Mouse (Mus musculus) CD4-positive helper T cell, adult 2 months (primary cell): ENCODE data around the gene Dnajc24.
A peak's percentile ranks its signal among the peaks of the same experiment; 100 is the strongest.

ENCODE experiments used
- DNase-seq: peaks from one replicate; pipeline ENCODE4 v3.0.0-alpha.2; 2012; ENCODE audit warnings: low read depth, missing footprints, low spot score

Dnajc24 gene

GRCm38 (mm10) chr2:106002835-106003739 lies at the start of gene Dnajc24:
Dnajc24 (minus strand) TSS chr2:106003549.
- peak; percentile 92 for DNase-seq

GRCm38 (mm10) chr2:106046686-106047085 lies 43.3 kb upstream of the Dnajc24 start:
- no peak for DNase-seq

GRCm38 (mm10) chr2:106042495-106042894 lies 39.1 kb upstream of the Dnajc24 start:
- DNase-seq = no peak

DNA sequence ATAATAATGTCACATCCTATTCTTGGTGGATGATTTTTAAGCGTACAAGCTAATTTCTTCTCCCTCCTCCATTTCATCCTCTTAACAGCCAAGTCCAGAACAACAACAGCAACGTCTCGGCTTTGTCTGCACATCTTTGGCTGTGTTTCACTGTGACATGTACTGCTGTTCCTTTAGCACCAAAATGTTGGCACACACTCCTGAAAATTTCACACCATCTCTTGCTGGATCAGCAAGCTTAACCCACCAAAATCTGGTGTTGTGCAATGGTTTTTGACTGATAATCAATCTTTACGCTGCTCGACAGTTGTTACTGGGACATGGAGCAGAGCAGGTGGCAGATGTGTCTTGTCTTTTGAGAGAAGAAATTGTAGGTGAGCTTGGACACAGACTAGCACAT lies 38.6 kb upstream of the Dnajc24 start:
- no peak for DNase-seq

- DNase-seq = no peak
Observed at GRCm38 (mm10) chr2:106038286-106038685, 34.9 kb upstream of the Dnajc24 start.

GRCm38 (mm10) chr2:106024895-106025294 lies 21.5 kb upstream of the Dnajc24 start:
- no peak for DNase-seq

DNA sequence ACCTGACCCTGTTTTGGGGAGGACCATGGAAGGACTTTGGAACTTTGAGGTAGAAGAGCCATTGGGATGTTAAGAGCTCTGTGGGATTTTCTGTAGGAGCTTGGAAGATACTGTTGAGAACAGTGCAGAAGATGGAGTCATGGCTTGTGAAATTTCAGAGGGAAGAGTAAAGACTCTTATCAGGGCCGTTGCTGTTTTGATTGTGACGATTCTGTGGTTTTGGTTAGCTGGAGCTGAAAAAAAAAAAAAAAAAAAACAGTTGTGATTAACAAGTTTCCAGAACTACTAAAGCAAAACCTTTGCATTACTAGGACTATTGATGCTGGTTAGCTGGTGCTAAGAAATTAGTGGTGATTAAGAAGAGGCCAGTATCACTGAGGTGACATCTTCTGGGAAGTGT lies 5.1 kb upstream of the Dnajc24 start:
- DNase-seq = no peak

DNA sequence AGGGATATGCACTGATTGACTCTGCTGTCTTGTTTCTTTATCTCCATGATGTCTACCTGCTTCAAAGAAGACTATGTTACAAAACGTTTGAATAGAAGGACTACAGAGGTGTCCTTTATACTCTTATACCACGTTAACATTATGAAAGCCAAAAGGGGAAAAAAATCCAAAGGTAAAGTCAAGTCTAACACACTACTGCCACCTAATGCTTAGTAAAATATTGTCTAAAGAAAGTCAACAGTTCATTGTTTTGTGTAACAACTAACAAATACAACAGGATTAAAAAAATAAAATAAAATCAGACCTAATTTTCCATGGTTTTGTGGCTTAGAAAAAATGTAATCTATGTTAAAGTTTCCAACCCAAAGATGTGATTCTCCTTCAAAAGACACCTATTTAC lies 15.3 kb downstream of the Dnajc24 start:
- DNase-seq = no peak

- DNase-seq = no peak
Observed at GRCm38 (mm10) chr2:105987131-105987530, 16.2 kb downstream of the Dnajc24 start.

GRCm38 (mm10) chr2:105985206-105985605 lies 18.1 kb downstream of the Dnajc24 start:
- no peak for DNase-seq

- DNase-seq = no peak
Observed at GRCm38 (mm10) chr2:105978065-105978464, 25.3 kb downstream of the Dnajc24 start.

- no peak for DNase-seq
Observed at GRCm38 (mm10) chr2:105973941-105974340, 29.4 kb downstream of the Dnajc24 start.

DNA sequence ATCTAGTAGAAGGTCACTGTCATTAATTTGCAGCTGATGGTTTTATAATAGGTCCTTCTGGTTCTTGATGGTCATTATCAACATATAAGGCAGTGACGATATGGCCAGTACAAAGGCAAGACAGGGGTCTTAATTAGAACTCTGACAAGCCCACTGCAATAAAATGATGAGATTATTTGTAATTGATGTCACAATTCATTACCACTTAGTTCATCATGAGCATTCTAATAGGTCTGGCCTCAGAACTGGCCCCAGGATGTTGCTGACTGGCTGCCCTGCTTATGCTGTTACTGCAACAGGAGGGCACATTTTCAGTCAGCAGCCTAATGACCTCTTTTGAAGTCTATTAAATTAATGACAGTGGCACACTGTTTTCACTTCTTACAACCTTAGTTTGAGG lies 39.9 kb downstream of the Dnajc24 start:
- no peak for DNase-seq

DNA sequence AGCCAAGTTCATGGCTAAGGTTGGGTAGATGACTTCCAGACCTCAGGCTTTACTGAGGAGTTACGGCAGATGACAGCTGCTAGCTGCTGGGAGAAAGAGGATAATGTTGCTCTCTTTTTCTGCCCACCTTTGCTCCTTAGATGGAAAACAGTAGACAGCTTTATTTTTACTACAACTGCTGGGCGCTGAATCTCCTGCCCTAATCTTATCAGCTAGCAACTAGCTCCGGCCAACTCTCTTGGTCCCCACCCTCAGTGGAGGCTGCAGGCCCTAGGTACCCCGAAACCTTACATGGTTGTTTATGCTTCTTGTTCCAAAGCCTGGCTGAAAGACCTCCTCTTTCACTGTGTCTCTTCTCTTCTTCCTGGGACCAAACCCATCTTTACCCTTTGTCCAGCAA lies 49.5 kb downstream of the Dnajc24 start:
- no peak for DNase-seq

DNA sequence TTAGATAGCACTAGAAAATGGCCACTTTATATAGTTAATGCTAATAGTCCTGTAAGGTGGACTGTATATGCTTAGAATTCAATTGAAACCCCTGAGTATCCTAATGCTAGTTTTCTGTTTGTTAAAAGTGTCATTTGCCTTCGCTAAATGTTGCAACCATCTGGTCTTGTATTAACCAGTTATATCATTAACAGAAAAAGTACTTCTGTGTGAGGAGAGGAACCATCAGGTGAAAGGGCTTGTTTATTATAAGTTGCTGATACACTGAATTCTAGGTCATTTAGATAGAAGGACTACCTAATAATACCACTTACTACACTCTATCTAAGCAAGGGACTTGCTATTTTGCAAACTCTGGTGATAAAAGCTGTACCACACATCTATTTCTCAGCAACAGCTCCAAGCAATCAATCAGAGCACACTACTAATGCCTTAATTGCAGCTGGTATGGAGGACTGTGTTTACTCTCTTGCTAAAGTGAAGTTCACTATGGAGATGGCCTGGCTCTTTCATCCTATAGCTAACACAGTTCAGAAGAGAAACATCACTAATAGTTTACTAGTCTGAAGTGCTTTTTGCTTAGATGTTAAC lies 51.9 kb downstream of the Dnajc24 start:
- no peak for DNase-seq

- no peak for DNase-seq
Observed at GRCm38 (mm10) chr2:105950131-105950530, 53.2 kb downstream of the Dnajc24 start.

DNA sequence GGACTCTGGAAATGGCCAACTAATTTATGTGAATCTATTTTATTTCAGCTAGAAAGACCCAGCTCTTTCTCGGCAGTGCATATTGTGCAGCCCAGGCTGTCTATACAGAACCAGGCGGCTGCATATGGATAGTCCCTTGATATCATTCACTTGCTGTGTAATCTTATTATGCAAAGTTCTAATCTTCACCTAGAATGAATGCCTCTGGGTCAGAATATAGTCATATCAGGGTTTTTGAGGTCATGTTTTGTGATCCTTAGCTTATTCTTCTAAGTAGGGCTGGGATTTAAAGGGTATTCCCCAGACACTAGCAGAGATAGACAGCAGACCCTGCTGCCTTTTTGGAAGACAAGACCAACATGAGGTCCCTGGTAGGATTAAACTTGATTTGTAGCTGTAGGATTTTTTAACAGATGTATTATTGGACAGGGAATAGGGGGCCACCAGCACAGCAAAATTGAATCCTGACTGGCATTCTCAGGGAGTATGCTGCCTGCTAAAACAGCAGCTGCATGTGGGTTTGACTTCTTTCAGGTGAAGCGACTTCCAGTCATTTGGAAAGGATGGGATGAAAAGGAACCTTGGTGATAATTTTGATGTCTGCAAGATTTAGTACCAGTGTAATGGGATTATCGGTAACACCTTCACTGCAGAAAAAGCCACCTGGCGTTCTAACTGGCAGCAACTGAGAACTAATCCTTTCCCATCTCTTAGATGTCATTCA lies 85.6 kb downstream of the Dnajc24 start:
- DNase-seq = no peak
